In the genomic region with DNA sequence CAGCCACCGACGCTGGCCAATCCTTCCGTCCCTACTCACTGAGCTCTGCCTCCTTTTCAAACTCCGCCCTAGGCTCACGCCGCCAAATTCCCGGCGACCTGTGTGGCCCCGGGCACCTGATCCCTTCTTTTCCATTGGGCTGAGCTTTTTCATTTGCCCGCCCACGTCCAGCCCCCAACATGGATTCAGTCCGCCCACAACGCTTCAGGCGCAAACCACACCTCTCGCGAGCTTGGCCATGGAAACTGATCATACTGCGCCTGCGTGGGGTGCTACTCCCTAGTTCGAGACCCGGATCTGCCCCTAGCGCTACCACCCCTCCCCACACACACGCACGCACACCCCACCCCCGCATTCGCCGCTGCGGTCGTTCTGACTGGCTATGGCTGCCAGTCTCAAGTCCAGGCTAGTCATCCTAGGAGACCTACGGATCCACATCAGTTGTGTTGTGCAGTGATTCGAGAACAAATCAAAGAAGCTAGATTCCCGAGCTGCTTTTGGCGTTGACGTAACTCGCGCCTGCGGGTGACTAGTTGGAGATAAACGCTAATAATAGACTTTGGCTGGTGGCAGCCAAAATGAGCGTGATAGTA, we compare ENCODE assay signal across 8 mouse cellular contexts. TPM values are rescaled to one million over a fixed set of nuclear protein-coding genes. Genes with fewer than 3 reads are reported as not detected.
DNase-seq lines count a peak whose midpoint lies in the region; ATAC-seq and TF ChIP-seq lines count a peak whose summit lies in the region.

No protein-coding gene starts in this region.

- no peak for TF ChIP-seq CTCF in brain, embryonic 14.5 days (IDR thresholded peaks at IDR 0.05; ENCODE audit: borderline replicate concordance, extremely low read depth, insufficient read depth, insufficient read length)
- TF ChIP-seq CTCF in liver, adult 2 months (IDR thresholded peaks at IDR 0.05; ENCODE audit: low read depth, low read length): no peak

- 10% methylated on average over 38 of the region's 38 CpGs for WGBS in heart, embryonic 11.5 days (ENCODE audit: insufficient replicate concordance)
- 20% methylated on average over 38 of the region's 38 CpGs for WGBS in kidney, embryonic 16.5 days
- 2% methylated on average over 38 of the region's 38 CpGs for WGBS in liver, adult 2 months

- peak overlapping the region; percentile 63; the same call in 1 of the 2 replicates for H3K9ac ChIP-seq in heart, embryonic 11.5 days (ENCODE audit: low read depth, low read length)
- H3K9ac ChIP-seq in kidney, embryonic 16.5 days (replicated peaks; ENCODE audit: low read length): peak overlapping the region; percentile 59
- peak overlapping the region; percentile 75 for H3K9ac ChIP-seq in liver, adult 2 months (ENCODE audit: low read depth, low read length)

- peaks cover 16% of the 10 kb centered on the region for H3K4me1 ChIP-seq in erythroblast, embryonic 14.5 days (ENCODE audit: control insufficient read depth)
- no peaks in the 10 kb centered on the region for H3K4me1 ChIP-seq in heart, embryonic 11.5 days (ENCODE audit: control insufficient read depth, insufficient read depth, low read length)
- no peaks in the 10 kb centered on the region; the same call in 1 of the 2 replicates for H3K4me1 ChIP-seq in kidney, embryonic 16.5 days (ENCODE audit: insufficient read depth, low read length)
- 0 out of 2 replicates have a peak, but pooled peaks cover 4% of the 10 kb centered on the region for H3K4me1 ChIP-seq in liver, adult 2 months (ENCODE audit: control insufficient read depth, insufficient read depth, low read length)

- peak overlapping the region; percentile 74 for H3K4me3 ChIP-seq in erythroblast, embryonic 14.5 days (replicated peaks)
- peak overlapping the region; percentile 53 for H3K4me3 ChIP-seq in heart, embryonic 11.5 days (ENCODE audit: low read depth, low read length)
- peak overlapping the region; percentile 51 for H3K4me3 ChIP-seq in kidney, embryonic 16.5 days (ENCODE audit: low read length)
- H3K4me3 ChIP-seq in liver, adult 2 months (ENCODE audit: insufficient read depth, low read depth, low read length): peak overlapping the region; percentile 73
- peak overlapping the region; percentile 29 for H3K4me3 ChIP-seq in myocyte

- H3K9me3 ChIP-seq in erythroblast, embryonic 14.5 days (ENCODE audit: control insufficient read depth, low read length): peaks cover 9% of the 10 kb centered on the region
- no peaks in the 10 kb centered on the region for H3K9me3 ChIP-seq in heart, embryonic 11.5 days (replicated peaks; ENCODE audit: control insufficient read depth, low read length)
- H3K9me3 ChIP-seq in kidney, embryonic 16.5 days (ENCODE audit: low read length): no peaks in the 10 kb centered on the region

- no peak for TF ChIP-seq POLR2A in brain, embryonic 14.5 days (IDR thresholded peaks at IDR 0.05; ENCODE audit: borderline replicate concordance, extremely low read depth, insufficient read depth, insufficient read length, poor library complexity, severe bottlenecking)
- 0 out of 2 replicates have a peak, but pooled peaks have one; percentile 18 for TF ChIP-seq POLR2A in liver, adult 2 months (IDR thresholded peaks at IDR 0.05; ENCODE audit: extremely low read depth, insufficient read depth, low read length)
- no peak for TF ChIP-seq POLR2A in myocyte (IDR thresholded peaks at IDR 0.05; ENCODE audit: insufficient read length, low read depth)

- H3K27me3 ChIP-seq in erythroblast, embryonic 14.5 days (ENCODE audit: control insufficient read depth): no peaks in the 10 kb centered on the region
- no peaks in the 10 kb centered on the region for H3K27me3 ChIP-seq in heart, embryonic 11.5 days (ENCODE audit: control insufficient read depth, insufficient read depth, low read length)
- H3K27me3 ChIP-seq in kidney, embryonic 16.5 days (ENCODE audit: insufficient read depth, low read length): no peaks in the 10 kb centered on the region
- H3K27me3 ChIP-seq in liver, adult 2 months (ENCODE audit: control insufficient read depth, insufficient read depth, low read length): no peaks in the 10 kb centered on the region
- H3K27me3 ChIP-seq in myocyte (ENCODE audit: control insufficient read depth, insufficient read depth, insufficient read length): no peaks in the 10 kb centered on the region
- no peaks in the 10 kb centered on the region for H3K27me3 ChIP-seq in splenic B cell, adult 2 months (ENCODE audit: control insufficient read depth, insufficient read depth, low read length, poor library complexity, severe bottlenecking)

- peak; percentile 86 to 89 for DNase-seq in B cell, adult 2 months
- peak; percentile 99 for DNase-seq in brain, embryonic 14.5 days (ENCODE audit: low read depth)
- DNase-seq in liver, adult 2 months (ENCODE audit: extremely low read depth, low read depth, low spot score): peak; percentile 91
- peak; percentile 92 for DNase-seq in splenic B cell, adult 2 months (ENCODE audit: low read depth, low spot score)

- peak overlapping the region; percentile 62 for H3K4me2 ChIP-seq in heart, embryonic 11.5 days
- peak overlapping the region; percentile 55 for H3K4me2 ChIP-seq in kidney, embryonic 16.5 days (replicated peaks; ENCODE audit: low read depth, low read length)
- H3K4me2 ChIP-seq in myocyte (ENCODE audit: low read depth): peak overlapping the region; percentile 69

- H3K27ac ChIP-seq in heart, embryonic 11.5 days (ENCODE audit: low read depth, low read length): peak overlapping the region; percentile 35; the same call in 1 of the 2 replicates
- peak overlapping the region; percentile 24; the same call in 1 of the 2 replicates for H3K27ac ChIP-seq in kidney, embryonic 16.5 days (ENCODE audit: low read length)
- H3K27ac ChIP-seq in liver, adult 2 months (replicated peaks; ENCODE audit: insufficient read depth, low read depth, low read length): no peak overlapping the region

- no peaks in the 10 kb centered on the region for H3K79me2 ChIP-seq in liver, adult 2 months (ENCODE audit: control insufficient read depth, insufficient read depth, low read length)
- H3K79me2 ChIP-seq in myocyte (ENCODE audit: control insufficient read depth, insufficient read depth): no peaks in the 10 kb centered on the region

- H3K36me3 ChIP-seq in erythroblast, embryonic 14.5 days (ENCODE audit: control insufficient read depth): no peaks in the 10 kb centered on the region; the same call in 1 of the 2 replicates
- H3K36me3 ChIP-seq in heart, embryonic 11.5 days (ENCODE audit: control insufficient read depth, insufficient read depth, low read length): no peaks in the 10 kb centered on the region
- H3K36me3 ChIP-seq in kidney, embryonic 16.5 days (ENCODE audit: insufficient read depth, low read length): no peaks in the 10 kb centered on the region
- H3K36me3 ChIP-seq in liver, adult 2 months (ENCODE audit: control insufficient read depth, insufficient read depth, low read length): no peaks in the 10 kb centered on the region
- no peaks in the 10 kb centered on the region for H3K36me3 ChIP-seq in myocyte (ENCODE audit: control insufficient read depth, insufficient read depth)
- H3K36me3 ChIP-seq in splenic B cell, adult 2 months (ENCODE audit: control insufficient read depth, insufficient read depth, low read length, poor library complexity, severe bottlenecking): no peaks in the 10 kb centered on the region

- H3ac ChIP-seq in myocyte (ENCODE audit: control insufficient read depth, insufficient read length): no peak overlapping the region

- peak; percentile 93 for ATAC-seq in heart, embryonic 11.5 days (replicated peaks; ENCODE audit: insufficient number of reproducible peaks, low FRiP score, low TSS enrichment)
- peak; percentile 99 for ATAC-seq in kidney, embryonic 16.5 days (ENCODE audit: low FRiP score, low TSS enrichment)

RNA-seq across cellular contexts. Expression of a gene that starts 0.3 kb away (rescaled TPM):
- polyA plus RNA-seq in brain, embryonic 14.5 days (2012; rRNA removed): 114 and 119 TPM in 2 replicates
- 0.57 and 0.97 TPM in 2 replicates for polyA plus RNA-seq in erythroblast, embryonic 14.5 days (2012)
- polyA plus RNA-seq in heart, embryonic 11.5 days (2014; fragmentation: Nextera tagmentation; extraction: Ambion mirVana): 23.8 and 27.2 TPM in 2 replicates
- polyA plus RNA-seq in kidney, embryonic 16.5 days (2015; fragmentation: Nextera tagmentation; extraction: Ambion mirVana): 65.3 and 69.8 TPM in 2 replicates
- 9.8 and 13.3 TPM in 2 replicates for total RNA-seq in liver, adult 2 months (2014; rRNA removed)
- 17.5 and 19.8 TPM in 2 replicates for polyA plus RNA-seq in liver, adult 2 months (2012; rRNA removed)
- 11.5 TPM for polyA plus RNA-seq in myocyte (2012; fragmentation: generic; extraction: Trizol)

RNA-seq across cellular contexts. Expression of a gene that starts 19.6 kb away (rescaled TPM):
- 0.06 TPM in 1 of 2 replicates, not detected in the other for polyA plus RNA-seq in brain, embryonic 14.5 days (2012; rRNA removed)
- 0.06 TPM in 1 of 2 replicates, not detected in the other for polyA plus RNA-seq in erythroblast, embryonic 14.5 days (2012)
- polyA plus RNA-seq in heart, embryonic 11.5 days (2014; fragmentation: Nextera tagmentation; extraction: Ambion mirVana): not detected in 2 replicates
- not detected in 2 replicates for polyA plus RNA-seq in kidney, embryonic 16.5 days (2015; fragmentation: Nextera tagmentation; extraction: Ambion mirVana)
- not detected in 2 replicates for total RNA-seq in liver, adult 2 months (2014; rRNA removed)
- polyA plus RNA-seq in liver, adult 2 months (2012; rRNA removed): not detected in 2 replicates
- not detected for polyA plus RNA-seq in myocyte (2012; fragmentation: generic; extraction: Trizol)

RNA-seq across cellular contexts. Expression of a gene that starts 28.4 kb away (rescaled TPM):
- 88.1 and 140 TPM in 2 replicates for polyA plus RNA-seq in brain, embryonic 14.5 days (2012; rRNA removed)
- 0.02 TPM in 1 of 2 replicates, not detected in the other for polyA plus RNA-seq in erythroblast, embryonic 14.5 days (2012)
- polyA plus RNA-seq in heart, embryonic 11.5 days (2014; fragmentation: Nextera tagmentation; extraction: Ambion mirVana): 0.10 and 0.23 TPM in 2 replicates
- polyA plus RNA-seq in kidney, embryonic 16.5 days (2015; fragmentation: Nextera tagmentation; extraction: Ambion mirVana): 1.4 and 2.3 TPM in 2 replicates
- total RNA-seq in liver, adult 2 months (2014; rRNA removed): 0.09 TPM in 1 of 2 replicates, not detected in the other
- polyA plus RNA-seq in liver, adult 2 months (2012; rRNA removed): not detected in 2 replicates
- polyA plus RNA-seq in myocyte (2012; fragmentation: generic; extraction: Trizol): not detected

RNA-seq across cellular contexts. Expression of a gene that starts 29.9 kb away (rescaled TPM):
- polyA plus RNA-seq in brain, embryonic 14.5 days (2012; rRNA removed): 0.29 and 0.44 TPM in 2 replicates
- polyA plus RNA-seq in erythroblast, embryonic 14.5 days (2012): 36.7 and 43.1 TPM in 2 replicates
- 13.7 and 16.6 TPM in 2 replicates for polyA plus RNA-seq in heart, embryonic 11.5 days (2014; fragmentation: Nextera tagmentation; extraction: Ambion mirVana)
- polyA plus RNA-seq in kidney, embryonic 16.5 days (2015; fragmentation: Nextera tagmentation; extraction: Ambion mirVana): 0.58 and 0.69 TPM in 2 replicates
- 0.09 TPM in 1 of 2 replicates, not detected in the other for total RNA-seq in liver, adult 2 months (2014; rRNA removed)
- 0.06 TPM in 1 of 2 replicates, not detected in the other for polyA plus RNA-seq in liver, adult 2 months (2012; rRNA removed)
- polyA plus RNA-seq in myocyte (2012; fragmentation: generic; extraction: Trizol): not detected

RNA-seq across cellular contexts. Expression of a gene that starts 38.7 kb away (rescaled TPM):
- not detected in 2 replicates for polyA plus RNA-seq in brain, embryonic 14.5 days (2012; rRNA removed)
- polyA plus RNA-seq in erythroblast, embryonic 14.5 days (2012): not detected in 2 replicates
- not detected in 2 replicates for polyA plus RNA-seq in heart, embryonic 11.5 days (2014; fragmentation: Nextera tagmentation; extraction: Ambion mirVana)
- polyA plus RNA-seq in kidney, embryonic 16.5 days (2015; fragmentation: Nextera tagmentation; extraction: Ambion mirVana): not detected in 2 replicates
- not detected in 2 replicates for total RNA-seq in liver, adult 2 months (2014; rRNA removed)
- not detected in 2 replicates for polyA plus RNA-seq in liver, adult 2 months (2012; rRNA removed)
- not detected for polyA plus RNA-seq in myocyte (2012; fragmentation: generic; extraction: Trizol)

Comparison
In these comparisons a context has a peak if more than half of its experiments do, and no peak if none do; other contexts are left out.
1. RNA of a gene that starts 28.4 kb away (polyA plus RNA-seq): 88.1 to 140 TPM in brain, embryonic 14.5 days; 1.4 to 2.3 TPM in kidney, embryonic 16.5 days, 0.10 to 0.23 TPM in heart, embryonic 11.5 days, 0.02 TPM in erythroblast, embryonic 14.5 days, not detected in liver, adult 2 months and not detected in myocyte (single experiment); every median in the first group is over 10 times any median in the second.
2. Peak in every context shown above with its lines, with median percentiles within 50 percentile points of each other: DNase-seq, H3K4me3 ChIP-seq, H3K4me2 ChIP-seq and H3K9ac ChIP-seq.